Mouse (Mus musculus) liver (tissue): ENCODE measurements around the gene Cd47.
A peak's percentile ranks its signal among the peaks of the same experiment; 100 is the strongest.

Experiments used
- DNase-seq: peaks from one replicate; pipeline ENCODE4 v3.0.0-alpha.2; 2020; ENCODE audit warnings: mixed read lengths

Gene Cd47

DNA sequence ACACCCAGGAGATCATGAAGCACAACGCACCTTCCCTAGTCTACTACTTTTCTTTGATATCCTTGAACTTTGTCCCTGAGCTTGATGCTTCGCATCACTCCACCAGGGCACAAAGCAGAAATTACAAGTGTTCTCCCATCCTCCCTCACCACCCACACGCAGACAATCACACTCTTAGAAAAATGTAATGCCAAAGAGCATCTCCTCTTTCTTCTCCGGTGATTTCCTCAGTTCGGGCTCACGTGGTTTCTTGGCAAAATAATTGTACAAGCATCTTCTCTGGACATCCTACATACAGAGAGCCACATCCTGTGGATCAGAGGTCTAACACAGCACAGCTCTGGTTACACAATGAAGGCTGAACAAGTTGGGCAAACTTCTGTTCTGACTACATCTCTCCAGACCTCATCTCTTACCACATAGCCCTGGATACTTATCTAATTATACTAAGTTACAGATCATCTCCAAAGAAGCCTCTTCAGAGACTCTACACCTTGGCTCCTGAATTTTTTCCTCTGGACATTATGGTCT lies 36.4 kb downstream of the Cd47 start:
- DNase-seq = no peak

DNA sequence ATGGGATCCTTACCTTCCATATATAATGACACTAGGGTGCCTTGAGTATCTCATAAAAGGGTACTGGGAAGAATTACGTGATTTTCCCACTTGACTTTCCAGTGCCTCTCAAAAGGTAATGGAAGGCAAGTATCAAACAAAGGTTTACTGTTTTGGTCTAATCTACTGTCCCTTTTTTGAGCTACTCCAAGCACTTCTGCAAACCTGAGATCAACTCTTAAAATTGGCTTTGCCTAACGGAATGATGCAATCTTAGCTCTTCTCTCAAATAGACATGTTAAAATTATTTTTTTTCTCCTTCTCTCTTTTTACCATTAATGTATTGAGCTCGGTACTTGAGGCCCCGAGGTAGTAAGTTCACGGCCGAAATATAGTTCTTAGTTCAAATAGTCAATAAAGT lies 38.6 kb downstream of the Cd47 start:
- DNase-seq = no peak

DNA sequence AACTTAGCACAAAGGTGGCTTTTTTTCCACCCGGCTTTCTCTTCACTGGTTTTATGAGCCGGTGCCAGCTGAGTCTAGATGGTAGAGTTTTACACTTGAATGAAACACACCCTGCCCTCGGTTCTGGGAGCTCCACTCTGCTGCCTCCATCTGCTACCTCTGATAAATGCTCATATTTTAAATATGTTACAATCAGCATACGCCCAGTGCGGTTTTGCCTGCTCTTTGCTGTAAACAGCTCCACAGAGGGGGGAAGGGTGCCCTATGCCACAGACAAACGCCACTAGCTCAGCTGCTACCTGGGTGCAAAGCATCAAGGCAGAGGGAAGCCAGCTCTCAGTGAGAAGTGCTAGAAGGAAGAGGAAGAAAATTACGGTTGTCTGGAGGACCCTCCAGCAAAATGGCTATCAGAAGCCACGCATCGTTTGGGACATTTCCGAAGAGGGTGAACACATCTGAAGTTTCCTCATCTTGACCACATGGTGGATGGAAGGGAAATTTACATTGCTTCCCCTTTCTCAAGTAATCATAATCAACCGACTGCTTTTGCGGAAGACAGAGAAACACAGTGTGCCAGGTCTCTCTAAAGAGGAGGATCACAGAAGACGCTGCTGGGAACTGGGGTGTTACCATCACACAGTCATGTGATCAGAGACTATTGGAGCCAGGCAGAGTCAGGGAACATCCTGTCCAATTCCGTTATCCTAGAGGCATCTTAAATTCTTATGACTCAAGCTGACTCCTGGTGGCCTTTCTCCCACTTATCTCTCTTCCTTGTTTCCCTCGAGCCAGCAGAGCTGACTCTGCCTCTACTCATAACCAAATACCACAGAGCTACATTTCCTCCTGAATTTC lies 39.6 kb downstream of the Cd47 start:
- peak; percentile 94 for DNase-seq

DNA sequence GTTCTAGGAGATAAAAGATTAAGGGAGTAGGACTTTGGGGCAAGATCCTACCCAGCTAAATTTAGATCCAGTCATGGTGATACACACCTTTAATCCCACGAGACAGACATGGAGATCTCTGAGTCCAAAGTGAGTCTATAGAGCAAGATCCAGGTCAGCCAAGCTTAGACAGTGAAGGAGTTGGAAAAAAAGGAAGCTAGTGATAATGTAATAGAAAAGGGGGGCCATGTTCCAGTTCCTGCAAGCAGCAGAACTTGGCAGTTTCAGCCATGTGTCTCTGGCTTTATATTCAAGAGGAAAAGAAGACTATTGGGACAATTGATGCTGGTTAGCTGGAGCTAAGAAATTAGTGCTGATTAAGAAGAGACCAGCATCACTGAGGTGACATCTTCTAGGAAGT lies 43.4 kb downstream of the Cd47 start:
- DNase-seq = no peak

DNA sequence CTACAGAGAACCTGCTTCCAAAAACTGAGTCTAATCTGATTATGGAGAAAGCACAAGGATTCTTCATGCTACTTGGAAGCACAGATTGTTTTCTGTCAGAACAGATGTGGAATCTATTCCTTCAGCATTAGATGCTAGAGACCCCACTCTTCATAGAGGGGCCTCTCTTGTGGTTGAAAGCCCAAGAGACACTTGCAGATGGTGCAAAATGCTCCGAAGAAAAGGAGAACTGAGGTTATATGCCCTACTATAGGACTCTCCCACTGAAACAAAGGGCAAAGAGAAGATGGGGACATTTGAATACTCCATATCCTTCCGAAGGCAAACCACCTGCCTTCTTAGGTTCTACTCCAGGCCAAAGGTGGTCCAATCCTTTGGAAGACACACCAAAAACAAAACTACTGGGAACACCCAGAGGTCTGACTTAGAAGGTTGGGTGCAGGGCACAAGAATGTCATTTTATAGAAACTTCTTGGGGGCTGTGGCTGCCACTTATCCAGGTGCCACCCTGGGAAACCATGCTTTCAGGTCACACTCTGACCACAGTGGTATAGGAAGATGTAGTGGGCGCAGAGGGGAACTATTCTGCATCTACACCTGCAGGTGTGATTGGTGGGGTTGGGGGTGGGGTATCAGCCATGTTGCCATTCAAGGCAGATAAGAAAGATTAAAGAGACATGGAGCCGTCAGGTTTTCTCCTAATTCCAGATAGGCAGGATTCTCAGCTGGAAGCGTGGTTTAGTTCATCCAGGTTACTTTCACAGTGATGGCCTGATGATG lies 47.1 kb downstream of the Cd47 start:
- DNase-seq = no peak

DNA sequence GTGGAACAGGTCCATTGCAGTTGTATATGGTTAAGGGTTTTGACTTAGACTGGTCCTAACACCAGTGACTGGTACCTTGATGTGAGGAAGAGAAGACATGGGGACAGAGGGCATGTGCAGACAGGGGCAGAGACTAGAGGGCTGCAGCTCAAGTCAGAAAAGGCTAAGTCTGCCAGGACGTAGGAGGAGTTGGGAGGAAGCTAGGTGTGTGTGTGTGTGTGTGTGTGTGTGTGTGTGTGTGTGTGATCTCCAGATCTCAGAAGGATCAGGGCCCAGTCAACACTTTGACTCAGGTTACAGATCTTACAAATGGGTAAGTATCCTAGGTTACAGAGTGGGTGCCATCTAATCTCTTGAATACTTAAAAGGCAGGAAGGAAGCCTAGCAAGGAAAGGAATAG lies 48.3 kb downstream of the Cd47 start:
- no peak for DNase-seq

DNA sequence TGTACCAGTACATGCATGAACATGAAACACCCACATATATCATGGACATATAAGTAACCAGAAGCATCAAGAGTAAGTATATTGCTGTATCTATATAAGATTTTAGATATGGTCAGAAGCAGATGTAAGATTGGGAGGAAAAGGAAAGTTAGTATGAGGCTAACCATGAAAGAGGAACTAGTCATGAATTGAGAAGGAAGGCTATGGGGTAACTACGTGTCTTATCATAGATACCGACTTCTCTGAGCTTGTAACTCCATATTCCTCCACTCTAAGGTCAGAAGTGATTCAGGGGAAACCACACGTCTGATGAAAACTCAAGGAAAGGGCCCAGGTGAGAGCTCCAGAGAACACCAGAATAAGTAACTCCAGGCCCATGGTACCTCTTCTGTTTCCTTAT lies 52.6 kb downstream of the Cd47 start:
- no peak for DNase-seq

DNA sequence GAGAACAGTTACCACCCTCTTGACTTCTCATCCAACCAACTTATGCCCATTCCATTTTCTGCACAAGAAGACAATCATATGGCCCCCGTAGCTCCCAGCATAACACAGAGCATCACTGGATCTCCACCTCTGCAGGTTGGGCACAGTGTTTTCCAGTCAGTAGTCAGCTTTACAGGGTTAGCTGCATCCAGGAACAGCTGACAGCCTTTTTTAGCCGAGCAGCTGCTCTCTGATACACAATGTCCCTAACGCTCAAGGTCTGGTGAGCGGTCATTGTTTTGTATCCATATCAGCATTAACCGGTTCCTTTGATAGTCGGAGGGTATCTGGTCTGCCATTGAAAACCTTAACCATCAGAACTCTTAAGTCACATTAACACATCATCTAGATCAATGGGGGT lies 53.3 kb downstream of the Cd47 start:
- no peak for DNase-seq

DNA sequence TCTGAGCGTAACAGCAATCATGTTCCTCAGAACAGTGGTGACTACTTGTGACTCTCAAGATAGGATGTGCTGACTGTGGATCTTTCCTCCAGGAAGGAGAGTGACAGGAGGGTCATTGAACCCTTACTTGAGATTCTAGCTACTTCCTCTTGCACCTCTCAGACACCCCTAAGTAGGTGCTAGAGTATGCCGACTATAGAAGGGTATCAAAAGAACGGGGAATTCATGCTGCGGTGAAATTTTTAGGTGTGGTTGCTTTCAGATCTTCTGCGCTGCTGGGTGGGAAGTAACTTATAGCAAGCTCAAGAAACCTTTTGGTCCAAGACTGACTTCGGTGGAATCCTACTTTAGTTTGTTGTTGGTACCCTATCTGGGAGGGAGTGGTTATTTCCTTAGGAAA lies 53.9 kb downstream of the Cd47 start:
- peak; percentile 35 for DNase-seq

DNA sequence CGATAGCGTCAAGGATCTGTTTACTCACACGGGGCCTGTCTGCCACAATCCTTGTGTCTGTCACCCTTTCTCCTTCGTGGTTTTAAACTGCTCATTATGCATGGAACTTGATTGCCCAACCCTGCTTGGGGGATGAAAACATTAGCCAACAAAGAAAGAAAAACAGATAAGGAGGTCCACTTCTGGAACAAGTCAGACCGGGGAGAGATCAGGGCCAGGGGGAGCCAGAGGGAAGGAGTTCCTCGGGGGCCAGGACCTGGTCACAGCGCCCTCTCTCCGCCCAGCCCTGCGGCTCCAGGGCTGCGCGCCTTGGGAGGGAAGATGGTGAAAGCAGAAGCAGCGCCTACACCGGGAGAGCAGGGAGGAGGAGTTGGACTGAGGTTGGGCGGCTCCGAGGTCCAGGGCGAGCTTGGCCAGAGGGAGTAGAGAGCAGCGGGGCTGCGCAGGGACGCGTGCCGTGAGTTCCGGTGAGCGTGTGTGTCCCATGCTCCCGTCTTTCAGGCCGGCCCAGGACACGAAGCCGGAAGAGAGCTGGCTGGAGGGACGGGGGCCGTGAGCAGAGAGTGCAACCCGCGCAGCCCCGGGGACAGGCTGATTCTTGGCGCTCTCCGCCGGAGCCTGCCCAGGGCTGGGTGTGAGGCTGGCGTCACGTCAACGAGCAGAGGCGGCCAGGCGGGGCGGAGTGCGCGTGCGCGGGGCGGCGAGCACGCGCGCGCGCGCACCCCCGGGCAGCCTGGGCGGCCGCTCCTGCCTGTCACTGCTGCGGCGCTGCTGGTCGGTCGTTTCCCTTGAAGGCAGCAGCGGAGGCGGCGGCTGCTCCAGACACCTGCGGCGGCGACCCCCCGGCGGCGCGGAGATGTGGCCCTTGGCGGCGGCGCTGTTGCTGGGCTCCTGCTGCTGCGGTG lies 54.9 kb downstream of the Cd47 start:
- peak; percentile 95 for DNase-seq

DNA sequence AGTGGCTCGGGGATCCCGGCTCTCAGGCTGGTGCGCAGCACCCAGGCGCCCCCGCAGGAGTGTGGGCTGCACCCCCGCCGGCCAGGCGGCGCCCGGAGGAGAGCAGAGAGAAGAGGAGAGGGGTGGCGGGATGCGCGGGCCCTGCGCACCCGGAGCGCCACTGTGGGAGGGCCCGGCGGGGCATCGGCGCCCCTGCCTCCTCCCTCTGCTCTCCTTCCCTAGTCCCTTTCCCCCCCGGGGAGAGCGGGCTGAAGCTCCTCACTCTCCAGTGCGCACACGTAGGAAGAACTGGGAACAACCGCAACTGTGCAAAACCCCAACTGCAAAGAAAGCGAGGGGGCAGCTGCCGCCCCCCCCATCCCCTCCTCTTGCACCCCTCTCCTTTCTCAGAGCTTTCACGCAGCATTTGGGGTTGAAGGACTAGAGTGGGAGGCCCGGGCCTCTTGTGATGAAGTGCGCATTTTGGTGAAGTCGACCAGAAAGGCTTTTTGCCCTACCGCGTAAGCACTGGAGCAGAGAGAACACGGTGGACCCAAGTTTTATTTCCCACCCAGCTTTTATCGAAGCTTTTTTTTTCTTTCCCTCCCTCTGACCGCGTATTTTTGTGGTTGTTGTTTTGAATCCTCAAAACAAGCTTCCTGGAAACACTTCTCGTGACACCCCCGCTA lies 55.6 kb downstream of the Cd47 start:
- no peak for DNase-seq

DNA sequence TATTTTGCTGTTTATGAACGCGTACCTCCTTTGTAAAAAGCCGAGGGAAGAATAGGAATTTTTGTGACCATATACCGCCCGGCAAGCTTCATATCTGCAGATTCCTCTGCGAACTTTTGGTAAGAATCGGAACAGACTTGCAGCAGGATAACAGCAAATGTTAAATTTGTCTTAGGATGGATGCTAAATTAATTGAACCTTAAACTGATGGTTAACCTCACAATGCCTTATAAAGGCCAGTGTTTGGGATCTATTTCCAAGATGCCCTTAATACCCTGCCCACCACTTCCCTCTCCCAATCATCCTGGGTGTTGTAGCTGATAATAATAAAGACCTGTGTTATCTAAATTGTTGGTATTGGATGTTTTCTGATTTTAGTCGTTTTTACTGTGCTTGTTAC lies 56.3 kb downstream of the Cd47 start:
- no peak for DNase-seq

DNA sequence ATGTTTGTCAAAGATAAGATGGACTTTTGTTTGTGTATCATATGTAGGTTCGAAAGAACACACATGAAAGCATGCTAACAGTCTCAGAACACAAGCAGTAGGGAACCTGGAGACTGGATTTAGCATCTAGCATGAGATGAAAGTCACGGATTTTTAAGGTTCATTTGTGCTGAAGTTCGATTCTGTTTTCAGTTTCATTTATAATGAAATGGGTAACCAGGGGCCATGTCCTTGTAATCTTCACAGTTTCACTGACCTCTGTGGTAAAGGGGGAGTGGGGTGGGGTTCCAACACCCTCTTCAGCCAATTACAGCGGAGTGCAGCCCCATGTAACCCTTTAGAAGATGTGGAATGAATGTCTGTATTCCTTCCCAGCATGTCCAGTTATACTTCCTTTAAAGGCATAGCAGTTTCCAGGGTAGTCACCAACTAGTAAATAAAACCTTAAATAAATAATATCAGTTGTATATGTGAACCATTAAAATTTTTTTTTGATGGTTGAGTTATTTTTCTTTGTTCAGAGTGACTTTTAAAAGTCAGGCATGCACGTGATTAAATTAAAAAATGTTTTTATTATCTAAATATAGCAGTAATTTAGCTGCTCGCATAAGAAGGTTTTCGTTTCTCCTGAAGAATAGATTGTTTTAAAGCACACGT lies 57.3 kb downstream of the Cd47 start:
- DNase-seq = peak; percentile 72

DNA sequence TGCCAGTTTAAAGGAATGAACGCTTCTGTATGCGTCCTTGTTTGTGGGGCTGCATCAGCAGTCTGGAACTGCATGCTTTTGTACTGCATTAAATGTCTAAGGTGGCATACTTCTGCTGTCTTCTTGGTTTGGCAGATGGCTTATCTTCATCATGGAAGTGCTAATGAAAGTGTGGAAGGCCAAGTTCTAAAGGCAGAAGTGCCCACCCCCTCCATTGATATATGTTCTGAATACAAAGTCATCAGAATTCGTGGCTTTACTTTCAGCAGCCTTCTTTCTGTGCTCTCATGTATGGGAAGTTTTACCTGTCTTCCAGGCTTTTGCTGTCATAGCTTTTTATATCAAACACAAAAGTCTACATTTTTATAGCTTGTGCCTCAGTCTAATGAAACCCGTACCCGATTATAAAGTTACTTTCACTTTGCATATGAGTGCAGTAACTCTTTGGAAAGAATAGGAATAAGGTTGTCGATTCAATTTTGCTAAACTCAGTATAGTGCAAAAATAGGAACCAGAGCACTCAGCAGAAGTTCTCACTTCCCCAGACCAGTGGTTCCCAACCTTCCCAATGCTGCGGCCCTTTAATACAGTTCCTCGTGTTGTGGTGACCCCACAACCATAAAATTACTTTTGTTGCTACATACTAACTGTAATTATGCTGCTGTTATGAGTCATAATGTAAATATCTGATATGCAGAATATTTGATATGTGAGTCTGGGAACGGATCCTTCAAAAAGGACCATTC lies 58.0 kb downstream of the Cd47 start:
- DNase-seq = no peak

DNA sequence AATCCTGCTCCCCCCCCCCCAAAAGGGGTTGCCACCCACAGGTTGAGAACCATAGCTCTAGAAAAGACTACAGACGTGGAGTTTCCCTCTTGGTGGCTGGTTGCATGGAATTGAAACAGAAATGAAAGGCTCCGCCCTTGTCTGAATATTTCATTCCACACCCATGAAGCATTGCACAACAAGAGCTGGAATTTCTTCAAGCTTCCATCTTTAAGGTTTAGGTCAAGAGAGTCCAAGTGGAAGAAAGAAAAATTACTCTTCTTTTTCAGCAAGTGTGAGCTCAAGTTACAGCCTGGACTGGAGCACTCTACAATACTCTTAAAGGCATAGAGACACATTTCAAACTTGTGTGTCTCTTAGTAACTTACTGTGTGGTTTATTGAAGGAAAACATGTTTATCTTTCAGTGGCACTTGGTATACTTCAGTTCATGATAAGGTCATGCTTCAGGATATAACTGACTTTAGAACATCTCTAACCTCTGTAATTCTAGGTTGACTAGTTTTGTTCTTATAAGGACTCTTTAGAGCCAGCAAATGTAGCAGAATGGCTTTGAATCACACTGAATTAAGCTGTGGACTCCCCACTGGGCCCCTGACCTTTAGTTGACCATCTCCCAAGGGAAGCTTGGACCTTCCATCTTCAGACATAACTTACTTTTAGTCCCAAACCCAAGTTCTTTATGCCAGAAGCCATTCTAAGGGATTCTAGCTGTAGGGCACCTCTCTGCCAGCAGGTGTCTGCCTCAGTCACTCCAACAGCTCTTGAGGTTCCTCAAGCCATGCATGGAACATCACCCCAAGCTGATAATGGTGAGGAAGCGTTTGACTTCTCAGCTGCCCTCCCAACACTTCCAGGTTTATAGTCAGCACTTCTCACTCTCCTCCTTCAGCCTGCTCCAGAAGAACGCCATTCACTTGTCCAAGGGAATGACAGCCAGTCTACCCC lies 58.8 kb downstream of the Cd47 start:
- peak; percentile 60 for DNase-seq

DNA sequence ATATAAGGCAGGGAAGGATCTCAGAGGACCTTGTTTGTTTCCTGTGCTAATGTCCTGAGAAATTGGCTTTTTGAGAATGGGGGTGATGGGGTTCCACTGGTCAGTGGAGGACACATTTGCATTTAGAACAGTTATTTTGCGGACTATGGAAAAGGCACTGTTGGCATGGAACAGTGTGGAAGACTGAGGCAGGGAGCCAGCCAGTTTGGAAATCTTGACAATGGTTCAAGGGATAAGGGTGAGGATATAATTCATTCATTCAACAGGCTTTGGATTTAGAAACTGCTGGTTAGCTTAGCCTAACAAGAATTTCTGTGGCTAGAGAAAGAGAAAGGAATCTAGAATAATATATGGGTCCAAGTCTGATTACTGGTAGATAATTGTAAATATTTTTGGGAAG lies 61.7 kb downstream of the Cd47 start:
- no peak for DNase-seq

DNA sequence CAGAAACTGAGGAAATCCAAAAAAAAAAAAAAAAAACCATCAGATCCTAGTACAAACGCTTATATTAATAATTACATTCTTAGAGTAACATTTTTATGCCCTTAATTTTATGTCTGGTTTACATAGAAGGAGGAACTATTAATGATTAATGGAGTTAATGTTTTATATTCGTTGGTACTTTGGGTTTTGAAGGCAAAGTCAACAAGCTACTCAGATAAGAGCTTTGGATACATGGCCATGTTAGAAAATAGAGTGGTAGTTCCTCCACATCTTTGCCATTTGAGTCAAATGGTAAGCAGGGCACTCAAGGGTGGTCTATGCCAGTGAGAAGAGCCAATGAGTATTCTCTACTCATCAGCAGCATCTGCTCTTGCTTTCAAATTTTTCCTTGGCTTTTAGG lies 66.3 kb downstream of the Cd47 start:
- DNase-seq = no peak

DNA sequence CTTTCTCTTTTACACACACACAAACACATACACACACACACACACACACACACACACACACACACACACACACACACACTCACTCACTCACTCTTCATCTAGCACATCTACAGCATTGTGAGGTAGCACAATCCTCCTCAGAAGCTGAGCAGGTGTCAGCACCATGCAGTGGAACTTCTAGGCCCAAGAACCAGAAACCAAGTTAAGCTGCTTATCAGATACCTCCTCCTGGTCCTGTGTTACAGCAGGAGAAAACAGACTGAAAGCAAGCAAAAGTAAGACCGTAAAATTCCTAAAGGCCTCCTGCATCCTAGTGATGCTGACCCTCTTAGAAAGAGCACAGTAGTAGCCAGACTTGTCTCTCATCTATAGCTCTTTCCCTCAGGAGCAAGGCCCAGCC lies 67.9 kb downstream of the Cd47 start:
- DNase-seq = no peak

DNA sequence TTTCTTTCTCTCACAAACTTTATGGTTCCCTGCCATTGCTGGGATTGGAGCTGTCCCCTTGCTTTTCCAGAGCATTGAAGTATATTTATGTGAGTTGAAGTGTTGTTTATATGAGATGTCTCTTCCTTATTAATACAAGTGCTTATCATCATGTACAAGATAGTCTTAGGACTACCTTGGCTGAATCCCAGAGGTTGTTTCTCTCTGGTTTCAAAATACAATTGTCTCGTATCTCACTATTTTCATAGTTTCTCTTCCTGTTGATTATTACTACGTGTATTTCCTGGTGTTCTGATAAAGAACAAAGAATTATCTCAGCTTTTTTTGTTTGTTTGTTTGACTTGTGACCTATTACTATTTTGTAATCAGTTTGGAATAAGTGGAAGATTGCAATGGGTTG lies 73.6 kb downstream of the Cd47 start:
- DNase-seq = no peak

DNA sequence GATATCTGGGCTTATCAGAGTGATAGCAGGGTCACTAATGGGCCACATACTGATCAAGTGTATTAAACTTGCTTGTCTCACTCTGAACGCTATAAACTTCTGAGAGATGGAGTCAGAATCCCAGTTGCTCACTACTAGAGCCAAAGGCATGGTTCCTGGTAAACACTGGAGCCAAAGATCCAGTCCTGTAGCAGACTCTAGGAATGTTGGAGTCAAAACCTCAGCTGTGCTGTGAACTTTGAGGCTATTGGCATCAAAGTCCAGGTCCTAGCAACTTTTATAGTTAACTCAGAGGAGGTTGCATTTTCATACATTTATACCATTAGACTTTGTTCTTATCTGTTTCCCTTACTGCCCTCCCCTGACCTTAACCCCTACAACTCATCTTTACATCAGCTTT lies 74.2 kb downstream of the Cd47 start:
- DNase-seq = no peak
